Comparison of ENCODE assay signal across 11 mouse cellular contexts in genomic region chr9:48895819-48896536, GRCm38 (mm10). TPM values are rescaled to one million over a fixed set of nuclear protein-coding genes. Genes with fewer than 3 reads are reported as not detected.
DNase-seq lines count a peak whose midpoint lies in the region; ATAC-seq lines count a peak whose summit lies in the region.
"Had no signal": no experiment of that assay in that cellular context is flagged by ENCODE, and none has a peak within 500 bp of the region (broad histone marks: within the 10 kb centered on the region; RNA-seq: fewer than 3 reads in every experiment).

No protein-coding gene starts in this region.

- H3K9me3 ChIP-seq in embryonic facial prominence, embryonic 15.5 days (replicated peaks), result no peaks in the 10 kb centered on the region
- no peaks in the 10 kb centered on the region for H3K9me3 ChIP-seq in hindbrain, embryonic 16.5 days (ENCODE audit: control insufficient read depth, low read length)
- no peaks in the 10 kb centered on the region for H3K9me3 ChIP-seq in neural tube, embryonic 14.5 days (ENCODE audit: control insufficient read depth, low read length)
- H3K9me3 ChIP-seq: intestine, embryonic 15.5 days had no signal

- peak; percentile 60; the same call in 1 of the 2 replicates for ATAC-seq in embryonic facial prominence, embryonic 15.5 days (ENCODE audit: insufficient number of reproducible peaks, low FRiP score, low TSS enrichment, low read depth)
- no peak for ATAC-seq in hindbrain, embryonic 16.5 days
- peak; percentile 71 for ATAC-seq in neural tube, embryonic 14.5 days (ENCODE audit: low read depth)
- ATAC-seq: intestine, embryonic 15.5 days had no signal

- no peak overlapping the region for H3K4me3 ChIP-seq in embryonic facial prominence, embryonic 15.5 days (replicated peaks)
- 0 out of 2 replicates have a peak overlapping the region, but pooled peaks have one; percentile 5 for H3K4me3 ChIP-seq in hindbrain, embryonic 16.5 days (ENCODE audit: low read length)
- H3K4me3 ChIP-seq in neural tube, embryonic 14.5 days (ENCODE audit: low read depth, low read length), result no peak overlapping the region
- H3K4me3 ChIP-seq: intestine, embryonic 15.5 days had no signal

- DNase-seq in right cerebral cortex, postnatal 10 days (ENCODE audit: low spot score in 2 of 2), result peak; percentile 46 to 48
- DNase-seq in right cerebral cortex, postnatal 36 days (ENCODE audit: low spot score in 2 of 2), result no peak
- DNase-seq in thymus, postnatal 14 days, result no peak
- no peak for DNase-seq in kidney, adult 18-20 months
- DNase-seq in heart, postnatal 25 days (ENCODE audit: low spot score), result no peak
- DNase-seq: heart, adult 18-20 months; lung, postnatal 10 days had no signal

- no peaks in the 10 kb centered on the region for H3K36me3 ChIP-seq in embryonic facial prominence, embryonic 15.5 days
- H3K36me3 ChIP-seq in hindbrain, embryonic 16.5 days (ENCODE audit: control insufficient read depth, insufficient read depth, low read length), result no peaks in the 10 kb centered on the region
- H3K36me3 ChIP-seq in neural tube, embryonic 14.5 days (ENCODE audit: control insufficient read depth, insufficient read depth, low read length), result no peaks in the 10 kb centered on the region
- H3K36me3 ChIP-seq: intestine, embryonic 15.5 days had no signal

- peaks cover 6% of the 10 kb centered on the region for H3K4me1 ChIP-seq in embryonic facial prominence, embryonic 15.5 days
- peaks cover 7% of the 10 kb centered on the region for H3K4me1 ChIP-seq in hindbrain, embryonic 16.5 days (ENCODE audit: control insufficient read depth, insufficient read depth, low read depth, low read length)
- H3K4me1 ChIP-seq in neural tube, embryonic 14.5 days (ENCODE audit: control insufficient read depth, insufficient read depth, low read length), result peaks cover 7% of the 10 kb centered on the region; the same call in 1 of the 2 replicates
- H3K4me1 ChIP-seq: intestine, embryonic 15.5 days had no signal

- intact Hi-C loops in heart, postnatal 25 days (cut with DNase I), result loop anchor here (2.0 kb wide), 1 partner anchor 77 kb away; no protein-coding TSS in a partner anchor

- no peak overlapping the region for H3K27ac ChIP-seq in embryonic facial prominence, embryonic 15.5 days (replicated peaks)
- no peak overlapping the region for H3K27ac ChIP-seq in hindbrain, embryonic 16.5 days (ENCODE audit: low read depth, low read length)
- H3K27ac ChIP-seq in neural tube, embryonic 14.5 days (ENCODE audit: low read depth, low read length), result peak overlapping the region; percentile 28; the same call in 1 of the 2 replicates
- H3K27ac ChIP-seq: intestine, embryonic 15.5 days had no signal

- WGBS in embryonic facial prominence, embryonic 15.5 days, result 6% methylated on average over 18 of the region's 18 CpGs
- 9% methylated on average over 18 of the region's 18 CpGs for WGBS in hindbrain, embryonic 16.5 days
- WGBS in neural tube, embryonic 14.5 days, result 8% methylated on average over 18 of the region's 18 CpGs

- 0 out of 2 replicates have a peak overlapping the region, but pooled peaks have one; percentile 11 for H3K4me2 ChIP-seq in embryonic facial prominence, embryonic 15.5 days (replicated peaks)
- H3K4me2 ChIP-seq in hindbrain, embryonic 16.5 days (ENCODE audit: low read length), result peak overlapping the region; percentile 46
- peak overlapping the region; percentile 38; the same call in 1 of the 2 replicates for H3K4me2 ChIP-seq in neural tube, embryonic 14.5 days (ENCODE audit: low read depth, low read length)
- H3K4me2 ChIP-seq: intestine, embryonic 15.5 days had no signal

- no peak overlapping the region for H3K9ac ChIP-seq in embryonic facial prominence, embryonic 15.5 days
- peak overlapping the region; percentile 16; the same call in 1 of the 2 replicates for H3K9ac ChIP-seq in hindbrain, embryonic 16.5 days (ENCODE audit: low read depth, low read length)
- H3K9ac ChIP-seq in neural tube, embryonic 14.5 days (replicated peaks; ENCODE audit: low read depth, low read length), result no peak overlapping the region
- H3K9ac ChIP-seq: intestine, embryonic 15.5 days had no signal

- peaks cover 28% of the 10 kb centered on the region for H3K27me3 ChIP-seq in embryonic facial prominence, embryonic 15.5 days
- no peaks in the 10 kb centered on the region for H3K27me3 ChIP-seq in hindbrain, embryonic 16.5 days (replicated peaks; ENCODE audit: control insufficient read depth, insufficient read depth, low read length)
- no peaks in the 10 kb centered on the region for H3K27me3 ChIP-seq in neural tube, embryonic 14.5 days (ENCODE audit: control insufficient read depth, insufficient read depth, low read length)

RNA-seq across cellular contexts. Expression of gene Htr3a, which starts 14.9 kb away (rescaled TPM):
- polyA plus RNA-seq in embryonic facial prominence, embryonic 15.5 days (2015; fragmentation: Nextera tagmentation; extraction: Ambion mirVana), result 1.4 and 1.9 TPM in 2 replicates
- polyA plus RNA-seq in hindbrain, embryonic 16.5 days (2015; fragmentation: Nextera tagmentation; extraction: Ambion mirVana), result 1.5 and 1.7 TPM in 2 replicates
- polyA plus RNA-seq in neural tube, embryonic 14.5 days (2014; fragmentation: Nextera tagmentation; extraction: Ambion mirVana), result 1.6 and 4.5 TPM in 2 replicates
- total RNA-seq in heart, postnatal 25 days (2021), result not detected

RNA-seq across cellular contexts. Expression of gene Zbtb16, which starts 60.0 kb away (rescaled TPM):
- 9.1 and 10.0 TPM in 2 replicates for polyA plus RNA-seq in embryonic facial prominence, embryonic 15.5 days (2015; fragmentation: Nextera tagmentation; extraction: Ambion mirVana)
- 8.3 and 8.4 TPM in 2 replicates for polyA plus RNA-seq in hindbrain, embryonic 16.5 days (2015; fragmentation: Nextera tagmentation; extraction: Ambion mirVana)
- 8.9 and 12.0 TPM in 2 replicates for polyA plus RNA-seq in neural tube, embryonic 14.5 days (2014; fragmentation: Nextera tagmentation; extraction: Ambion mirVana)
- 100 to 1,000 TPM; 132 to 167 TPM for total RNA-seq in heart, postnatal 25 days (2021)

Comparison
In these comparisons a context has a peak if more than half of its experiments do, and no peak if none do; other contexts are left out.
1. DNase-seq: peak in right cerebral cortex, postnatal 10 days (2 of 2); none in right cerebral cortex, postnatal 36 days (0 of 2), thymus, postnatal 14 days (single experiment), kidney, adult 18-20 months (single experiment) and heart, postnatal 25 days (single experiment).
2. Peak in every context shown above with its lines, with median percentiles within 50 percentile points of each other: H3K4me2 ChIP-seq.